Mouse (Mus musculus): ENCODE data around the gene Exosc7. TPM values are rescaled to one million over a fixed set of nuclear protein-coding genes. Genes with fewer than 3 reads are reported as not detected.

Exosc7 gene
- 6.5 and 12.3 TPM in 2 replicates for total RNA-seq (2015; ENCODE audit: low replicate concordance)
- total RNA-seq (2017; ENCODE audit: low replicate concordance): 12.9 and 24.5 TPM in 2 replicates

DNA sequence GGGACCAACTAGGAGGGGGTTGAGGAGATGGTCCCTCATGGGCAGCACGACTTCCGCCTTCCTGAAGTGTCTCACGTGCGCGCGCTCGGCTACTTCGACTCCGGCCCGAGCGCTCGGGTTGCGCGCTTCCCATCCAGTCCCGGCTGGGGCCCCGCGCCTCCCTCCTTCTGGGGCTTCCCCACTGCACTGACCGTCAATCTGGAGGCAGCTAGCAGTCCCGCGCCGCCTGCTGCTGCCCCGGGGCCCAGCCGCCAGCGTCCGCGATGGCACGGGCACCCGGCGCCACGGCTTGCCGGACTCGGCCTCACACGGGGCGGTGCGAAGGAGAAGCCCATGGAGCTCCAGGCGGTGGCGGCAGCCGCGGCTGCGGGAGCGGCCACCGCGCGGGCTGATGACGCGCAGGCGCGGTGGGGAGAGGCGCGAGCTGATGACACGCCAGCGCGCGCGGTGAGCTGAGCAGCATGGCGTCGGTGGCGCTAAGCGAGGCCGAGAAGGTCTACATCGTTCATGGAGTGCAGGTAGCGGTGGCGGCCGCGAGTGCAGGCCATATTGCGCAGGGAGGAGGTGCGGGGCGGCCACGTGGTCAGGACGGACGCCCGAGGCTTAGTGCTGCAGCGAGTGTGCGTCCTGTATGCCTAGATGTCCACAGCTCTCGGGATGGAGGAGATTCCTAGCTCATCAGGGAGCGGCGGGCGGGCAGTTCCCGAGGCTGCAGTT is at the start of gene Exosc7, which contains the start of gene Zdhhc3:
Exosc7 (plus strand) TSS at position 411 of the 717 bp plus-strand sequence.
Zdhhc3 (minus strand) TSS at position 401 of the 717 bp plus-strand sequence.
- peak; percentile 85 for ATAC-seq (replicated peaks; ENCODE audit: low FRiP score, poor library complexity, severe bottlenecking)

- ATAC-seq (replicated peaks; ENCODE audit: low FRiP score, poor library complexity, severe bottlenecking): no peak
These were observed 33.9 kb upstream of the Exosc7 start for GRCm38 (mm10) chr9:123079149-123079548.

DNA sequence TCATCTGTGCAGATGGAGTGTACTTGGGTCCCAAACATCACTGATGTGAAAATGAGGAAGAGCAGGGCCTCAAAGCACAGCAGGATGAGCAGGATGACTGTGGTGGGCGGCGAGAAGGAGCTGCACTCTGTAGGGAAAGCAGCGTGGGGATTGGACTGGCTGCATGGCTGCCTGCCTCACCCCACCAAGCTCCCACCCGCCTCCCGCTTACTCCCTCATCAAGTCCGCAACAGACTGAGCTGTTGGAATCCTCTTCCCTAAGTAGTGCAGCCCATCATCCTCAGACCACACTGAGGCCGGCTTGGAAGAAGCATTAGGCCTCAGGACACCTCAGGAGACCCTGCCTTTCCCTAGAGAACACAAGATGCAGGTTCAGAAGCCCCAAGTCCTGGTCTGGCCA is 32.7 kb upstream of the Exosc7 start:
- no peak for ATAC-seq (replicated peaks; ENCODE audit: low FRiP score, poor library complexity, severe bottlenecking)

GRCm38 (mm10) chr9:123080796-123081195 is 32.2 kb upstream of the Exosc7 start:
- no peak for ATAC-seq (replicated peaks; ENCODE audit: low FRiP score, poor library complexity, severe bottlenecking)

- no peak for ATAC-seq (replicated peaks; ENCODE audit: low FRiP score, poor library complexity, severe bottlenecking)
These were observed 27.6 kb upstream of the Exosc7 start for GRCm38 (mm10) chr9:123085373-123085772.

- no peak for ATAC-seq (replicated peaks; ENCODE audit: low FRiP score, poor library complexity, severe bottlenecking)
These were observed 25.5 kb upstream of the Exosc7 start for GRCm38 (mm10) chr9:123087558-123087957.

- no peak for ATAC-seq (replicated peaks; ENCODE audit: low FRiP score, poor library complexity, severe bottlenecking)
These were observed 22.2 kb upstream of the Exosc7 start for GRCm38 (mm10) chr9:123090844-123091243.

DNA sequence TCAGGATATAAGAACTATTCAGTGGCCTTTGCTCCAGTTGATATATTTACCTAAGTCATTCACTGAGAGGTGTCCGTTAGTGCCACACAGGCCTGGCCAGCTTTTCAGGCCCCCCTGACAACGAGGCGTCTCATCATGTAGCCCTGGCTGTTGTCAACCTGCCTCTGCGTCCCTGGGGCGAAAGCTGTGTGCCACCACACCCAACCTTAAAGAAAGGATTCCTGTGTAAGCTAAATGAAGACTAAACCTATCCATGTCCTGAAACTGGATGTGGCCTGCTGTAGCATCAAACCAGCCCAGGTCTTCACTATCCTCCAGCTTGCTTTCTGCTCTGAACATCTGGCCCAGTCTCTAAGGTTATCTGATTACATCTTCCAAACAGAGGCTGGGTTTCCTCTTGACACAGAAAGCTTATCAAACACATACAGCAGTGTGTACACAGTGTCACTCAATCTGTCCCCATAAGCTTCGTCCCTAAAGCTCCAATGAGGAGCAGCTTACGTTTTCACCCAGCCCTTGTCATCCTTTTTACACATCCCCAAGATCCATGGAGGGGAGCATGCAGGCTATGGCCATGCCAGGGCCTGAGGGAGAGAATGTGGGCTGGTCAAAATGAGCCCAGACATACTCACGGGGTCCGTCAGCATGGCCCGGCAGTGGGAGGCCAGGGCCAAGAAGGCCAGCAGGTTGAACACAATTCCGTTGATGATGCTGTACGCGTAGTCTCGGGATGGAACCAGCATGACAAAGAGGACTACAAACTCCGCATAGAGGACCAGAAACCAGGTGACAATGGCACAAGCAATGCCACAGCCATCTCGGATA is 13.2 kb upstream of the Exosc7 start:
- ATAC-seq (replicated peaks; ENCODE audit: low FRiP score, poor library complexity, severe bottlenecking): 0 out of 2 replicates have a peak, but pooled peaks have one; percentile 37

DNA sequence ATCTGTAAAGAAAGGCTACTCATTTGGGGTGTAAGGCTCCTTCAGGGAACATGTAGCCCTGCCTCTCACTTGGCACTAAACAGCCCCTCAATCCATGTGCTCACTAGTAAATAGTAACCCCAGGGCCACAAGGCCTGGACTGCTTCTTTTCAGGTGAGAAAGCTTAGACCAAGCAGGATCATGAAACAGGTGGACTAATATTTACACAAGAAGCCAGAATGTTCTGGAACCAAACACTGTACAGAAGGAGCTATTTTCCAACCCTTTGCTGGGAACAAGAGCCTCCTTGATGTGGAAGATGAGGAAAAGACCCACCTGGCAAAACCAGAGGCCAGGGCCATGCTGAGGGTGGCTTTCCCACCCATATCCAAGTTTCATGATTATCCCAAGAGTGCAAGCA is 9.6 kb upstream of the Exosc7 start:
- no peak for ATAC-seq (replicated peaks; ENCODE audit: low FRiP score, poor library complexity, severe bottlenecking)

GRCm38 (mm10) chr9:123104362-123104761 is 8.7 kb upstream of the Exosc7 start:
- no peak for ATAC-seq (replicated peaks; ENCODE audit: low FRiP score, poor library complexity, severe bottlenecking)

- ATAC-seq (replicated peaks; ENCODE audit: low FRiP score, poor library complexity, severe bottlenecking): peak; percentile 74
These were observed 5.8 kb upstream of the Exosc7 start for GRCm38 (mm10) chr9:123107186-123107585.

DNA sequence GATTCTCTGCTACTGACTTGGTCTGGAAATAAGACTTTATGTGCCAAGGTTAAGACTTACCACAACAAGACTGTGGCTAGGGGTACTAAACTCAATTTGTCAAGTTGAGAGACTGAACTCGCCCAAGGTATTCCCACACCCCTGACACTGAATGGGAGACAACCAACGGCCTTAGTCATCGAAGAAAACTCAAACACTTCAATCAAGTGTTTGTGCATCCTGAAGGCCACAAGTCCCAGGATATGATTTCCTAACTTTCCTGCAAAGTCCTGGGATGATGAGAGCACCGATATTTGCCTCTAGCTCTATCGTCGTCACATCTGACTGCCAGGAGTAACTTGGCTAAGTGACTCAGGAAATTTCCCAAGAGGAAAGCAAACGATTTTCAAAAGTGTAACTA is 3.8 kb upstream of the Exosc7 start:
- ATAC-seq (replicated peaks; ENCODE audit: low FRiP score, poor library complexity, severe bottlenecking): no peak

- ATAC-seq (replicated peaks; ENCODE audit: low FRiP score, poor library complexity, severe bottlenecking): no peak
These were observed 1.2 kb upstream of the Exosc7 start for GRCm38 (mm10) chr9:123111751-123112221.

GRCm38 (mm10) chr9:123113931-123114330 is 916 bp downstream of the Exosc7 start:
- ATAC-seq (replicated peaks; ENCODE audit: low FRiP score, poor library complexity, severe bottlenecking): no peak

- ATAC-seq (replicated peaks; ENCODE audit: low FRiP score, poor library complexity, severe bottlenecking): no peak
These were observed 2.6 kb downstream of the Exosc7 start for GRCm38 (mm10) chr9:123115566-123115965.

- ATAC-seq (replicated peaks; ENCODE audit: low FRiP score, poor library complexity, severe bottlenecking): no peak
These were observed 10.0 kb downstream of the Exosc7 start for GRCm38 (mm10) chr9:123123017-123123416.

- peak; percentile 93 for ATAC-seq (replicated peaks; ENCODE audit: low FRiP score, poor library complexity, severe bottlenecking)
These were observed 10.8 kb downstream of the Exosc7 start for GRCm38 (mm10) chr9:123123571-123124412.

GRCm38 (mm10) chr9:123124413-123124981 is 11.5 kb downstream of the Exosc7 start:
- ATAC-seq (replicated peaks; ENCODE audit: low FRiP score, poor library complexity, severe bottlenecking): no peak

- ATAC-seq (replicated peaks; ENCODE audit: low FRiP score, poor library complexity, severe bottlenecking): no peak
These were observed 14.6 kb downstream of the Exosc7 start for GRCm38 (mm10) chr9:123127663-123128062.
